Mouse (Mus musculus): Measurements from ENCODE around the gene Hlx. TPM values are rescaled to one million over a fixed set of nuclear protein-coding genes. Genes with fewer than 3 reads are reported as not detected.

Hlx gene
- total and polyA plus RNA-seq, 2 experiments from 2014 or later = 1.6 to 2.8 TPM

DNA sequence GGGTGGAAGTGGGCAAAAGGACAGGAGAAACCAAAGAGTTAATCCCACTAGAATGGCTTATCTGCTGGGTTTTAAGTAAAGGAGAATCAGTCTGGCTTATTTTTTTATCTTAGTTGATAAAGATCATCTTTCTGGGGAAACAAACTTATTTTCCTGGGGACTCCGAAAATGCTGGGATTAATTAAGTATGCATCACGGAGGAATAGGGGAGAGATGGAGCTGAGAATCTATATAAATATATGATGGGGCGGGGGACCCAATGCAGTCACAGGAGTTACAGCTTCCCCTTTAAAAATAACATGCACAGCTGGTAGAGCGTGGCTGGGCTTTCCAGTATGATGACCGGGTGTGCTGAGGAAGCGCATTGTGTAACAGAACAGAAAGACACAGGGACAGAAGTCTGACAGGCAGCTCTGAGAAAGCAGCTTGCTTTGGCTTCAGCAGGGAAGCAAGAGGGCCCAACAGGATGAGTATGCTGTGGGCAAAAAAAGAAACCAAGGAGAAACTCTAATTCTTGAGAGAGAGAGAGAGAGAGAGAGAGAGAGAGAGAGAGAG, 3.8 kb downstream of the Hlx start:
- 7% methylated on average over 6 of the region's 6 CpGs for WGBS

DNA sequence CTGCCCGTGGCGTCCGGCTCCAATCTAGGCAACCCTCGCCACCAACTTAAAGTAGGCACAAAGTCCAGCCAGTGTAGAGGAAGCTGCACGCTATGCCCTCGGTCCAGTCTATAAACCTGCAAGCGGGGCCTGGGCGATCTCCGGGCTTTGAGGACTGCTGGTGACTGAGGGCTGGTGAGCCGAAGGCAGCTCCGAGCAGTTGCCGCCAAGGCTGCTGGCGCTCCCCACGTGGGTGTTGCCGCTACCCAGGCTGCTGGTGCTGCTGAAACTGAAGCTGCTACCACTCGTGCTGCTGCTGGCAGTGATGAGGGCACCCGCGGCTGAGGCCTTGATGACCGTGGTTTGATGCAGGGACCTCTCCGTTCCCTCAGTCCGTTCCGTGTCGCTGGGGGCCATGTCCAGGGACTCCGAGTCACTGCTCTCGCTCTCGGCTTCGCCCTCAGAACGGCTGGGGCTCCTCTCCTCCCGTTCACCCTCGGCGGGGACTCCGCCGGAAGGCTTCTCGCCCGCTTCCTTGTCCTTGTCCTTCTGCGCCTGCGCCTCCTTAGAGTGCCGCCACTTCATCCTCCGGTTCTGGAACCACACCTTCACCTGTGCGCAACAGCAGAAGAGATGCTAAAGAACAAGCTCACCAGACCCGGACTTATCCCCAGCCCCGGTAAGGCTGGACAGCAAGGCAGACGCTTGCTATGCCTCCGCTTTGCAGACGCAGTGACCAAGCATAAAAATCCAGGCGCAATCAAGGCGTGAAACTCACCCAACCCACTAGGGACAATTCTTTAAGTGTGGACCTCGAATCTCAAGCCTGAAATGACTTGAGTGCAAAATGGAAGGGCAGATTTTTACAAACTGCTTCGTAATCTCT, 4.8 kb downstream of the Hlx start:
- Histone ChIP-seq H3K27ac (ENCODE audit: low read depth, low read length) (no peak overlapping the region), H3K36me3 (ENCODE audit: insufficient read depth) (no peaks in the 10 kb centered on the region), H3K27me3 (ENCODE audit: insufficient read depth, low read length) (peaks cover 79% of the 10 kb centered on the region), H3K4me2 (ENCODE audit: low read depth) (peak overlapping the region; percentile 51), H3K9ac (peak overlapping the region; percentile 29; the same call in 1 of the 2 replicates), H3K9me3 (ENCODE audit: low read length) (no peaks in the 10 kb centered on the region), H3K4me1 (ENCODE audit: insufficient read depth) (no peaks in the 10 kb centered on the region; the same call in 1 of the 2 replicates), H3K4me3 (ENCODE audit: low read depth, low read length) (peak overlapping the region; percentile 32)
- TF ChIP-seq CTCF (IDR thresholded peaks at IDR 0.05; ENCODE audit: low read depth) = no peak
- DNase-seq = peak; percentile 68
- peak; percentile 68 for ATAC-seq
- 7% methylated on average over 49 of the region's 49 CpGs for WGBS

More for the DNA sequence above, 3.8 kb downstream of the Hlx start:
- H3K4me1 ChIP-seq (ENCODE audit: insufficient read depth) = no peaks in the 10 kb centered on the region; the same call in 1 of the 2 replicates
- H3K27me3 ChIP-seq (ENCODE audit: insufficient read depth, low read length) = peaks cover 76% of the 10 kb centered on the region
- no peak for ATAC-seq
- no peak overlapping the region for H3K4me3 ChIP-seq (ENCODE audit: low read depth, low read length)
- H3K4me2 ChIP-seq (ENCODE audit: low read depth) = no peak overlapping the region
- no peaks in the 10 kb centered on the region for H3K36me3 ChIP-seq (ENCODE audit: insufficient read depth)
- no peak for TF ChIP-seq CTCF (IDR thresholded peaks at IDR 0.05; ENCODE audit: low read depth)
- no peak overlapping the region for H3K27ac ChIP-seq (ENCODE audit: low read depth, low read length)
- H3K9ac ChIP-seq = no peak overlapping the region
- no peak for DNase-seq
- no peaks in the 10 kb centered on the region for H3K9me3 ChIP-seq (ENCODE audit: low read length)

DNA sequence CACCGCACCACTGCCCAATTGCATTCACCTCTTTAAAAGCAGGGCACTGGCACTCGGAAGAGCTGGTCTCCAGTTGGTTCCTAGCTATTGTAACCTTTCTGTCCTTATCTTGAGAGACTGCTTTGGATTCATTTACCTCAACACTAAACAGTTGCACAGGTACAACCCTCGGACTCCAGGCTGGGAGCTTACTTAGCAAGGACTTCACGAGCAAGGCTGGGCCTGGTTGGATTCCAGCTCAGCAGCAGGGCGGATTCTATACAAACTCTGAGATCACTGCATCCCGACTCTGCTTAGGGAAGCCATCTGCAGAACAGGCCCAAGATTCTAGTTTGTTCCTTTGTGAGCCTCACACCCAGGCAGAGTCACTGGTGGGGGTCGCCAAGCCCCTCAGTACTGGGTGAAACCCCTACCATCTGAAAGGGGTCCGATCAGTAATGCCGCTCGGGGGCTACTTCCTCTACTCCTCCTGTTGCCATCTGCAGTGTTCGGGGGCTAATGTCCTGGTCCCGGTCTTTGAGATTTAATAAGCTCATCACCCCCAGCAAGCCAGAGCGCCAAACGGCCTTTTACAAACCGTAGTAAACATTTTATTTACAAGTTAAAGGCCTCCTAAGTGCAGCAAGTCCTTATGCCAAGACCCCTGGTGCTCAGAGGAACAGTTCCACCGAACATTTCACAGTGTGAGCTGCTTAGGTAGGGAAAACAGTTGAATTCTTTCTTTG, 5.7 kb downstream of the Hlx start:
- Histone ChIP-seq H3K9ac (no peak overlapping the region), H3K27ac (ENCODE audit: low read depth, low read length) (no peak overlapping the region), H3K9me3 (ENCODE audit: low read length) (no peaks in the 10 kb centered on the region), H3K4me3 (ENCODE audit: low read depth, low read length) (peak overlapping the region; percentile 32; the same call in 1 of the 2 replicates), H3K4me2 (ENCODE audit: low read depth) (peak overlapping the region; percentile 51; the same call in 1 of the 2 replicates), H3K36me3 (ENCODE audit: insufficient read depth) (no peaks in the 10 kb centered on the region), H3K4me1 (ENCODE audit: insufficient read depth) (no peaks in the 10 kb centered on the region; the same call in 1 of the 2 replicates), H3K27me3 (ENCODE audit: insufficient read depth, low read length) (peaks cover 86% of the 10 kb centered on the region)
- ATAC-seq (no peak), DNase-seq (no peak)
- no peak for TF ChIP-seq CTCF (IDR thresholded peaks at IDR 0.05; ENCODE audit: low read depth)
- 11% methylated on average over 16 of the region's 16 CpGs for WGBS

DNA sequence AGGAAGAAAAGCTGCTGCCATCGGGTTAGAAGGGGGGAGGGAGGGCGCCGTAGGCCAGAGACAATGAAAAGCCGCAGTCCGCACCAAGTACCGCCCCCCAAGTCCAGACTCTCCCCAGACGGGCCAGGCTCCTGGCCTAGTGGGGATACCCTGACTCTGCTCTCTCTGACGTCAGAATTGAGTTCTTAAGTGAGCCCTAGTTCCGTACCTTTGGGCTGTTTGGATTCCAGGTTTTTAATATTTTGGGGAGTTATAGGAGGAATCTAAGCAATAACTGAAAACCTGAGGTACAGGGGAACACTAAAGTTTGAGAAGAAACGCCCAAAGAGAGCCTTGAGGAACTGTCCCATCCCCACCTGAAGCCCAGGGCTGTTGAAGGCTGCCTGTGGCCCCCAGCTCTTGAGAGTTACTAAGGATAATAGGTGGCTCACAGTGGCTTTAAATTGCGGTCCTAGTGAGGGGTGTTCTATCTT, 7.1 kb downstream of the Hlx start:
- Histone ChIP-seq H3K9me3 (ENCODE audit: low read length) (no peaks in the 10 kb centered on the region), H3K4me3 (ENCODE audit: low read depth, low read length) (no peak overlapping the region), H3K4me2 (ENCODE audit: low read depth) (no peak overlapping the region), H3K9ac (no peak overlapping the region), H3K36me3 (ENCODE audit: insufficient read depth) (no peaks in the 10 kb centered on the region), H3K27ac (ENCODE audit: low read depth, low read length) (no peak overlapping the region), H3K27me3 (ENCODE audit: insufficient read depth, low read length) (peaks cover 94% of the 10 kb centered on the region), H3K4me1 (ENCODE audit: insufficient read depth) (no peaks in the 10 kb centered on the region; the same call in 1 of the 2 replicates)
- no peak for ATAC-seq
- 8% methylated on average over 11 of the region's 11 CpGs for WGBS
- DNase-seq = no peak
- TF ChIP-seq CTCF (IDR thresholded peaks at IDR 0.05; ENCODE audit: low read depth) = no peak

DNA sequence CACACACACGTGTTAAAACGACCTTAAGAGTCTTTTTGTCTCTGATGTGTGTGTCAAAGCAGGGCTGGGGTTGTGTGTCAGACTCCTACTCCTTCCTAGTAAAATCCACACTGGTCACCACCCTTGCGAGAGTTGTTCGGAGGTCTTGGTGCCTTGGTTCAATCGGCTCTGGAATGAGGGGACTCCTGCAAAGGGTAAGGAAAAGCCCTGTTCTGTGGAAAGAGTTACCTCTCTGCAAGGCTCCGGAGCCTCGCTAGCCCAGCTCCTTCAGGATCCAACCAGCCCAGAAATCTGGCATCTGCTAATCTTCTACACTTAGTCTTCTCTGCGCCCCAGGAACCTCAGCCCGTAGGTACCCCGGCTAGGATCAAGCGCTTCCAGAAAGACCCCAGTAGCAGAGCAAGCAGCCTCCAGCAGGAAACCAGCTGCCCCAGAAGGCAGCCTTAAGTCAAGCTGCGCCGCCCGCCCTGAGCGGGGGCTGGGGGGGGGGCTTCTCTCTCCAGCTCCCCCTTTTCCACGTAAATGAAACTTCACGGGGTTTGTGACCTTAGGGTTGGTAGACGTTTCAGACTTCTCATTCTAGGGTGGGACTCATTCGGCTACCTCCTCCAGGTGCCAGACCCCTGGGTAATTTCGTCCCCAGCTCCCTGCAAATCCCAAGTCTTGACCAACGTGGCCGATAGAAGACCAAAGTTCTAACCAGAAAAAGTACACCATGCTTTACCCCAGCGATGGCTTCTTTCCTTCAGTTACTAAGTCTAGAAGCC, 7.7 kb downstream of the Hlx start:
- H3K27ac ChIP-seq (ENCODE audit: low read depth, low read length) = no peak overlapping the region
- no peak overlapping the region for H3K9ac ChIP-seq
- 3% methylated on average over 23 of the region's 23 CpGs for WGBS
- no peaks in the 10 kb centered on the region; the same call in 1 of the 2 replicates for H3K4me1 ChIP-seq (ENCODE audit: insufficient read depth)
- ATAC-seq (no peak), DNase-seq (no peak)
- no peaks in the 10 kb centered on the region for H3K36me3 ChIP-seq (ENCODE audit: insufficient read depth)
- no peaks in the 10 kb centered on the region for H3K9me3 ChIP-seq (ENCODE audit: low read length)
- H3K4me2 ChIP-seq (ENCODE audit: low read depth) = no peak overlapping the region
- H3K27me3 ChIP-seq (ENCODE audit: insufficient read depth, low read length) = peaks cover 98% of the 10 kb centered on the region
- no peak for TF ChIP-seq CTCF (IDR thresholded peaks at IDR 0.05; ENCODE audit: low read depth)
- H3K4me3 ChIP-seq (ENCODE audit: low read depth, low read length) = no peak overlapping the region

DNA sequence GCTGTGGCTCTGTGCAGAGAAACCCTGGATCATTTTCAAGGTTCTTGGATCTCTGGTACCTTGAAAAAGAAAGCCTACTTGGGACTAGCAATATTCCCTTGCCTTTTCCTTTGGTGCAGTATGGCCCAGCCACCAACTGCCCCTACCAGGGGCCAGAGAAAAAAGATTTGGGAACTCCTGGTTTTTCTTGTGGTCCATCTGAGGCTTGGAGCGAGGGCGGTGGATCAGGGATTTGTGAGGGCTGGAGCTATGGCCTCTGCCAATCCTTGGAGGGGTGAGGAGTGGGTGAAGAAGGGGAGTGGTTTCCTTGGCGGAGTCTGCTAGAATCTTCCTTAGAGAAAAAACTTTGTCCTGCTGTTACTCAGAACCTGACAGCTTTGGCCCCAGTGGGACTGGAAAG, 8.5 kb downstream of the Hlx start:
- WGBS = 8% methylated on average over 3 of the region's 3 CpGs
- Histone ChIP-seq H3K4me2 (ENCODE audit: low read depth) (no peak overlapping the region), H3K9me3 (ENCODE audit: low read length) (no peaks in the 10 kb centered on the region), H3K9ac (no peak overlapping the region), H3K4me1 (ENCODE audit: insufficient read depth) (no peaks in the 10 kb centered on the region; the same call in 1 of the 2 replicates), H3K27ac (ENCODE audit: low read depth, low read length) (no peak overlapping the region), H3K36me3 (ENCODE audit: insufficient read depth) (no peaks in the 10 kb centered on the region), H3K27me3 (ENCODE audit: insufficient read depth, low read length) (peaks cover 100% of the 10 kb centered on the region), H3K4me3 (ENCODE audit: low read depth, low read length) (no peak overlapping the region)
- DNase-seq = no peak
- TF ChIP-seq CTCF (IDR thresholded peaks at IDR 0.05; ENCODE audit: low read depth) = no peak
- no peak for ATAC-seq
